Mouse (Mus musculus) kidney, embryonic 14.5 days (tissue): ENCODE measurements around the gene Itgal. TPM values are rescaled to one million over a fixed set of nuclear protein-coding genes. Genes with fewer than 3 reads are reported as not detected.
A peak's percentile ranks its signal among the peaks of the same experiment; 100 is the strongest.

Source experiments
- ATAC-seq: fragments of 200-750 bp; cut with Nextera tagmentation; 2 replicates; pipeline ENCODE4 v1.8.0; 2017; ENCODE audit warnings: moderate number of reproducible peaks, mild to moderate bottlenecking, moderate TSS enrichment, moderate library complexity; ENCODE audit not compliant: low FRiP score, low TSS enrichment
- H3K27ac ChIP-seq: fragments of 300-500 bp; sonication (generic); 2 replicates; pipeline ENCODE4 v1.5.1; 2014; ENCODE audit warnings: low read depth, mild to moderate bottlenecking, low read length, moderate library complexity, mixed read lengths
- H3K27me3 ChIP-seq: fragments of 300-500 bp; sonication (generic); 2 replicates; pipeline ENCODE4 v1.6.1; 2014; ENCODE audit warnings: mild to moderate bottlenecking, low read length; ENCODE audit not compliant: control insufficient read depth, insufficient read depth
- H3K36me3 ChIP-seq: fragments of 300-500 bp; sonication (generic); 2 replicates; pipeline ENCODE4 v1.6.1; 2014; ENCODE audit warnings: low read length, mixed read lengths; ENCODE audit not compliant: control insufficient read depth, insufficient read depth
- H3K4me1 ChIP-seq: fragments of 300-500 bp; sonication (generic); 2 replicates; pipeline ENCODE4 v1.6.1; 2014; ENCODE audit warnings: low read length, mixed read lengths; ENCODE audit not compliant: control insufficient read depth, insufficient read depth
- H3K4me2 ChIP-seq: fragments of 300-500 bp; sonication (generic); replicated peaks from 2 replicates; pipeline ENCODE4 v1.6.1; 2014; ENCODE audit warnings: low read depth, mild to moderate bottlenecking, low read length
- H3K4me3 ChIP-seq: fragments of 300-500 bp; sonication (generic); 2 replicates; pipeline ENCODE4 v1.5.1; 2014; ENCODE audit warnings: mild to moderate bottlenecking, low read length
- H3K9ac ChIP-seq: fragments of 300-500 bp; sonication (generic); 2 replicates; pipeline ENCODE4 v1.6.1; 2014; ENCODE audit warnings: low read depth, mild to moderate bottlenecking, low read length, moderate library complexity
- H3K9me3 ChIP-seq: fragments of 300-500 bp; sonication (generic); 2 replicates; pipeline ENCODE4 v1.6.1; 2016; ENCODE audit warnings: low read length; ENCODE audit not compliant: control insufficient read depth
- WGBS: fragments of 180-500 bp; shearing (Covaris S2); extraction: QIAGEN DNeasy Blood & Tissue Kit; methylation state at CpG from one replicate; pipeline ENCODE4 v1.1.7; 2014; 5-methylcytosine and 5-hydroxymethylcytosine counted together
- polyA plus RNA-seq: library from polyadenylated mRNA; unstranded; fragments of >200 nt; fragmentation: Nextera tagmentation; extraction: Ambion mirVana; gene quantifications from 2 replicates; pipeline ENCODE4 v1.2.1, GENCODE M21; 2014

Gene Itgal
- polyA plus RNA-seq, 1 experiment from 2014 or later: 0.80 TPM

GRCm38 (mm10) chr7:127287940-127288339, 8.1 kb upstream of the Itgal start:
- Histone ChIP-seq H3K36me3 (no peaks in the 10 kb centered on the region), H3K4me2 (no peak overlapping the region), H3K27me3 (no peaks in the 10 kb centered on the region), H3K9ac (no peak overlapping the region), H3K4me1 (no peaks in the 10 kb centered on the region), H3K4me3 (no peak overlapping the region), H3K9me3 (peaks cover 15% of the 10 kb centered on the region), H3K27ac (no peak overlapping the region)
- 65% methylated on average over 1 of the region's 1 CpGs for WGBS
- ATAC-seq: no peak

- no peak overlapping the region for H3K4me3 ChIP-seq
- no peaks in the 10 kb centered on the region for H3K27me3 ChIP-seq
- H3K27ac ChIP-seq: no peak overlapping the region
- no peaks in the 10 kb centered on the region for H3K36me3 ChIP-seq
- no peak overlapping the region for H3K9ac ChIP-seq
- H3K4me1 ChIP-seq: no peaks in the 10 kb centered on the region
- peaks cover 15% of the 10 kb centered on the region for H3K9me3 ChIP-seq
- no peak overlapping the region for H3K4me2 ChIP-seq
- ATAC-seq: no peak
- 71% methylated on average over 2 of the region's 2 CpGs for WGBS
Observed at GRCm38 (mm10) chr7:127289306-127289705, 6.8 kb upstream of the Itgal start.

GRCm38 (mm10) chr7:127290142-127290541, 5.9 kb upstream of the Itgal start:
- Histone ChIP-seq H3K27ac (no peak overlapping the region), H3K27me3 (no peaks in the 10 kb centered on the region), H3K9ac (no peak overlapping the region), H3K4me2 (no peak overlapping the region), H3K4me3 (no peak overlapping the region), H3K36me3 (no peaks in the 10 kb centered on the region), H3K4me1 (no peaks in the 10 kb centered on the region), H3K9me3 (peaks cover 15% of the 10 kb centered on the region)
- WGBS: 37% methylated on average over 8 of the region's 8 CpGs
- ATAC-seq: no peak

DNA sequence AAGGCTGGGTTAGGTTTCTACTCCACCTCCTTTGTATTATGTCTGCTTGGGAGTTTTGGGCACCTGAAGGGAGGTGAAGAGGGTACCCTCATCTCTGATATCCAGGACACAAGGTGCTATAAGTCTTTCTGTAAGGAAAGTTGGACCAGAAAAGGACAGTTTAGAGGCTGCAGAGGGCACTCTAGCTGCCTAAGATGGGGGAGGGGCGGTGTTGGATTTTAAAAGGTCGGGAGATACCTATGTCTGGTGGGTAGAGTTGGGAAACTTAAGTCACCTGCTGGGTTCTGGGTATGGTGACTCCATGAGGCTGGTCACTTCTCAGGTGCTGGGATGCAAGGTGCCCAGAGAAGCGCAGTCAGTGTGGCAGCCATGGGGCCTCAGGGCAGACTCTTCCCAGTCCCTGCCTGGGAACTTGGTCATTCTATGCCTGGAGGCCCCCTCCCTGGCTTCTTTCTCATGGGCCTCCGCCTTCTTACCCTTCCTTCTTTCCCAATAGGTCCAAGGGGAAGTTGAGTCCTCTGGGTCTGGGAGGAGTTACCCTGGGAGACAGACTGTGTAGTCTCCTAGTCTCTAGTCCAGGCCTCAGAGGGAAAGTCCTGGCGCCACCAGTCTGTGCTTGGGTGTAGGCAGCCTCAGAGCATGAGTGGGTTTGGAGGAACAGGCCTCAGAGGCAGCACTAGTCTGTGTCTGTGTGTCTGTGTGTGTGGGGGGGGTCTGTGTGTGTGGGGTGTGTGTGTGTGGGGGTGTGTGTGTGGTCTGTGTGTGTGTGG, 911 bp downstream of the Itgal start:
- Histone ChIP-seq H3K36me3 (no peaks in the 10 kb centered on the region), H3K4me1 (no peaks in the 10 kb centered on the region), H3K9ac (no peak overlapping the region), H3K27me3 (no peaks in the 10 kb centered on the region), H3K4me3 (no peak overlapping the region), H3K4me2 (no peak overlapping the region), H3K9me3 (no peaks in the 10 kb centered on the region), H3K27ac (no peak overlapping the region)
- 90% methylated on average over 5 of the region's 5 CpGs for whole genome bisulfite sequencing
- ATAC-seq: no peak

GRCm38 (mm10) chr7:127297586-127298193, 1.6 kb downstream of the Itgal start:
- Histone ChIP-seq H3K9ac (no peak overlapping the region), H3K4me2 (no peak overlapping the region), H3K9me3 (no peaks in the 10 kb centered on the region), H3K4me1 (no peaks in the 10 kb centered on the region), H3K27ac (no peak overlapping the region), H3K36me3 (no peaks in the 10 kb centered on the region), H3K4me3 (no peak overlapping the region), H3K27me3 (no peaks in the 10 kb centered on the region)
- no peak for ATAC-seq
- 86% methylated on average over 5 of the region's 5 CpGs for WGBS

GRCm38 (mm10) chr7:127308431-127308830, 12.4 kb downstream of the Itgal start:
- Histone ChIP-seq H3K9ac (no peak overlapping the region), H3K27me3 (no peaks in the 10 kb centered on the region), H3K36me3 (no peaks in the 10 kb centered on the region), H3K4me2 (no peak overlapping the region), H3K4me1 (no peaks in the 10 kb centered on the region), H3K9me3 (no peaks in the 10 kb centered on the region), H3K27ac (no peak overlapping the region), H3K4me3 (no peak overlapping the region)
- 84% methylated on average over 2 of the region's 2 CpGs for WGBS
- no peak for ATAC-seq

- Histone ChIP-seq H3K4me3 (no peak overlapping the region), H3K9me3 (no peaks in the 10 kb centered on the region), H3K27ac (no peak overlapping the region), H3K27me3 (no peaks in the 10 kb centered on the region), H3K4me1 (no peaks in the 10 kb centered on the region), H3K36me3 (no peaks in the 10 kb centered on the region), H3K9ac (no peak overlapping the region), H3K4me2 (no peak overlapping the region)
- 0 out of 2 replicates have a peak, but pooled peaks have one; percentile 65 for ATAC-seq
- 75% methylated on average over 4 of the region's 4 CpGs for WGBS
Observed at GRCm38 (mm10) chr7:127308887-127309286, 12.8 kb downstream of the Itgal start.

- H3K9me3 ChIP-seq: no peaks in the 10 kb centered on the region
- H3K4me2 ChIP-seq: no peak overlapping the region
- H3K9ac ChIP-seq: no peak overlapping the region
- H3K27ac ChIP-seq: no peak overlapping the region
- 65% methylated on average over 12 of the region's 12 CpGs for WGBS
- no peaks in the 10 kb centered on the region for H3K36me3 ChIP-seq
- H3K4me1 ChIP-seq: no peaks in the 10 kb centered on the region
- no peak overlapping the region for H3K4me3 ChIP-seq
- no peak; the same call in 1 of the 2 replicates for ATAC-seq
- H3K27me3 ChIP-seq: no peaks in the 10 kb centered on the region
Observed at GRCm38 (mm10) chr7:127309951-127310350, 13.9 kb downstream of the Itgal start.

- H3K36me3 ChIP-seq: no peaks in the 10 kb centered on the region
- no peak for ATAC-seq
- 46% methylated on average over 8 of the region's 8 CpGs for WGBS
- no peak overlapping the region for H3K9ac ChIP-seq
- H3K4me1 ChIP-seq: no peaks in the 10 kb centered on the region
- H3K27me3 ChIP-seq: no peaks in the 10 kb centered on the region
- no peak overlapping the region for H3K27ac ChIP-seq
- H3K9me3 ChIP-seq: no peaks in the 10 kb centered on the region
- H3K4me3 ChIP-seq: no peak overlapping the region
- no peak overlapping the region for H3K4me2 ChIP-seq
Observed at GRCm38 (mm10) chr7:127313912-127314311, 17.9 kb downstream of the Itgal start.
